Mouse (Mus musculus) mouse trophoblast stem cell (cell line): ENCODE measurements around the gene Slc35e1.

Source experiments
- in situ Hi-C, 2 experiments: fragments of 300-500 bp; cut with MseI, MboI; formaldehyde crosslinking; loops; 2 replicates in 1 of 2; 3 replicates in 1 of 2; pipeline ENCODE4 v1.15.1; 2025

The Slc35e1 gene

DNA sequence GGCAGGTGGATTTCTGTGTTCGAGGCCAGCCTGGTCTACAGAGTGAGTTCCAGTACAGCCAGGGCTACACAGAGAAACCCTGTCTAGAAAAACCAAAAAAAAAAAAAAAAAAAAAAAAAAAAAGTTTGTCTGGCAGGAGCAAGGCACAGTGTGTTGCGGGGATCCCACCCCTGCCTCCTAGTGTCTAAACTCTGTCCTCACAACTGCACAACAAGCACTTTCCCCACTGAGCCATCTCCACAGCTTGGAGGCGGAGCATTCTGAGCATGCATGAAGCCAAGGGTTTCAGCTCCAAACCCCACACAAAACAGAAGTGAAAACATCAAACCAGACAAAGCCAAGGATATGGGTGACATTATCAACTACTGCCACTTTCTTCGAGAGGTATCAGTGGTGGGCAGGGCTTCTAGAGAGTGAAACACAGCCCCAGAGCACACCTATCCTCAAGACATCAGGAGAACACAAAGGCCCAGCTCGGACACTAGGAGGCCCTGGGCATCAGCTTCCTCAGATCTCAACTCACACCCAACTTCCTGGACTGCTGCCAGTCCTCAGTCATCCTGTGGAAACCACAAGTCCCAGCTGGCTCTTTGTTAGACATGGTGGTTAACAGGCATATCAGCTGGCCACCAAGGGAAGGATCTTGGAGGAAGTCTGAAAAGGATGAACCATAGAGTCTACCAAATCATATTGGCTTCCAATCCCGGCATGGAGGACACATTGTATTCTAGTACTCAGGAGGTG is 6.8 kb downstream of the Slc35e1 start:
- in situ Hi-C loops = no loop called here

DNA sequence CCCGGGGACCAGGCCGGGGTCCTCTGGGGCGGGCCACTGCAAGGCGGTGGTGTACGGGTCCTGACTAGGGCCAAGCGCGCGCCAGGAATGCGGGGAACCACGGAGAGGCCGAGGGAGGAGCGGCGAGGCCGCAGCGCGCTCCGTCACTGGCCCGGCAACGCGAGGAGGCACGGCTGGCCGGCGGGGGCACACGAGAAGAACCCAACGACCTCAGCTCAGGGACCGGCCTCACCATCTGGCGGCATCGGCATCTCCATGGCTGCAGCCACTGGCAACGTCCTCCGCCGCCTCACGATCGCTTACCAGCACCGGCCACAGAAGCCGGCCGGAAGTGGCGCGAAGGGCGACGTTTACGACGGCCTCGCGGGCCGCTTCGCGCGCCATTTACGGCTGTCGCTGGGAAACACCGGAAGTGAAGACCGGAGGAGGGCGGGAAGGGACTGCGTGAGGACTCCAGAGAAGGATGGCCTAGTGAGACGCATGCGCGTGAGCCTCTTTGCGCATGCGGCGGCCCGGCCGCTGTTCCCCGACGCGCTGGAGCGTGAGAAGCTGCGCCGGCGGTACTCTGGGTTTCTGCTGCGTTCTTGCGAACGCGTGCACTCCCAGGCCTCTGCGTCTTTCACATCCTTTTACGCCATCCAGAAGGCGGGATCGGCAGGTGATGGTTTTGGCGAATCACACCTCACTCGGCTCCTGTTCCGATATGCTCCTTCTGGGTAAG is 17.4 kb downstream of the Slc35e1 start, which contains the start of gene Cherp:
Cherp (minus strand) TSS at position 401 of the 721 bp plus-strand sequence.
- in situ Hi-C loops = no loop called here

DNA sequence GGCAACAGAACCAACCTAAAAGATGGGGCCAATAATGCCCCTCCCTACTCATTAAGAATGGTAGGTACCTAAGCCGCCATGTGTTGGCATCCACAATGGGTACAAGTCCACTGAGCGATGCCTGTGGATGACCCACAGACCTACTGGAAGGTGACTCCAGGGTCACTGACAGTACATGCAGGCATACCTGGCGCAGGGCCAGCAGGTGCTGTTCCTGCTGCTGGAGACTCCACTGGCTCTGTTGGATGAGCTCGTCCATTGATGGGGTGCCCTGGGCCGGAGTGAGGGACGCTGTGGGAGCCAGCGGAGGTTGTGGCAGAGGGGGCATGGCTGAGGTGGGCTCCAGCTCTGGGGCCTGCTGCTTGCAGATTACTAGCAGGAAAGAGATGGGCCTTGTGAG is 21.7 kb downstream of the Slc35e1 start:
- in situ Hi-C loops = no loop called here

GRCm38 (mm10) chr8:72469984-72470383 is 22.4 kb downstream of the Slc35e1 start:
- in situ Hi-C loops = no loop called here

DNA sequence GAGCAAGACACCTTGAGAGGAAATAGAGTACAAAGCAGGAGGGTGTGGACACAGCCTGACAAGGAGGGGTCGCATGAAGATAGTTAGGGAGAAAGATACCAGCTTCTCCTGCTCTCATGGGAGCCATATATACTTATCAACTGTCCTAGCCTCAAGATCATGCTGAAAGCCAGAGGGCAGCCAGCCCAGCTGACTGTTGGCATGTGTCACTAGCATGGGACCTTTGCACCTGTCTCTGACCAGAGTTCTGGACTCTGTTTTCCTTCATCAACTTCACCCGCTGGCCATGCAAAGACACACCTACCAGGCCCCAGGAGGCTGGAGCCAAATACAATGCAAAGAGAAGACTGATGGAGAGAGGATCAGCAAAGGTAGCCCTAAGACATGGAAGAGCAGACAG is 23.2 kb downstream of the Slc35e1 start:
- in situ Hi-C loops = no loop called here

GRCm38 (mm10) chr8:72464211-72464610 is 28.2 kb downstream of the Slc35e1 start:
- in situ Hi-C loops = no loop called here

- in situ Hi-C loops = no loop called here
These were observed 32.4 kb downstream of the Slc35e1 start for GRCm38 (mm10) chr8:72459881-72460533.

- in situ Hi-C loops = no loop called here
These were observed 34.0 kb downstream of the Slc35e1 start for GRCm38 (mm10) chr8:72458457-72458856.

DNA sequence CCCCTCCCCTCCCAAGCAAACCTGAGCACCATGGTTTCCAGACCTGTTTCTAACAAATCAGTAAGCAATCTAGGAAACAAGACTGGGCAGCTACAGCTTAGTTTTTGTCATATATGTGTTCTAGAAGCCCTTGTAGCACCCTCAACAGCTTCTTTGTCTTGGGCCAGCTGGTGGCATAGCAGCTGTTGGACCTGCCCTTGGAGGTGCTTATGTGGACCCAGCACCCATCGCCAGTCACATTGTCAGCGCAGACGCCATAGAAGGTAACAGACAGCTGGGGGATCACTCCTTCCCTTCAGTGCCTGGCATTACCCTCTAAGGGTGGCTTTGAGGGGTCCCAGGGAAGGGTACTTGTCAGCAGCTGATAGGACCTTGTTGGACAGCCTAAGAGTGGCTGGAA is 34.6 kb downstream of the Slc35e1 start:
- in situ Hi-C loops = no loop called here

- in situ Hi-C loops = no loop called here
These were observed 37.1 kb downstream of the Slc35e1 start for GRCm38 (mm10) chr8:72455317-72455716.

DNA sequence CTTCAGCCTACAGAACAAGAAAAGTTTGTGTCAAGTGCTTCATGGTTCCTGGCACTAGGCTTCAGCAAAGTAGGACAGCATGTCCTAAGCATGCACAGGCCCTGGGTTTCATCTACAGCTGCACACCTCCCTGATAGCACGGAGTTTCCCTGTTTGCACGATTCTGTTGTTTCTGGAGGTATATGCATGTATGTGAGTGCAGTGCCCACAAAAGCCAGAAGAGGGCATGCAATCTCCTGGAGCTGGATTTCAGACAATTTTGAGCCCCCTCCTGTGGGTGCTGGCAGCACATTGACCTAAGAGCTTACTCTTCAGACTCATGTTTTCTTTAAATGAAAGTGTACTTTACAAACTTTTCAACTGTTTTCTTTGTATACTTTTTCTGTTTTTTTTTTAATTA is 38.5 kb downstream of the Slc35e1 start:
- in situ Hi-C loops = no loop called here

GRCm38 (mm10) chr8:72451516-72451915 is 40.9 kb downstream of the Slc35e1 start:
- in situ Hi-C loops = no loop called here

DNA sequence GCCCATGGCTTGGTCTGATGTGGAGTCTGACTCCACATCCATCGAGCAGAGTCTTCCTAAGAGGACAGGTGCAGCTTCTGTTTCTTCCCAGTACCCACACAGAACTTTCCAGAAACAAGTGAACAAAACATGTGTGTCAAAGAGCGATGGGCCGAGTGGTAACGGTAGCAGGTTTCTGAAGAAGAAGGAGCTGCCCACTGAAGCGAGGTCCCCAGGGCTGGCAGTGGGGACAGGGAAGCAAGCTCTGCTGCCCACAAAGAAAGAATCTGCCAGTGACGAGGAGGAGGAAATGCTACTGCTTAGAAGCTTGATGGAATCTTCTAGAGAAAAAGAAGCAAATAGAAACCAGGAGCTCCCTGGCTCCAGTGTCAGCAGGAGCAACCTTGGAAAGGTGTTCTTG is 47.3 kb downstream of the Slc35e1 start:
- in situ Hi-C loops = no loop called here

GRCm38 (mm10) chr8:72443994-72444350 is 48.4 kb downstream of the Slc35e1 start:
- in situ Hi-C loops = no loop called here

DNA sequence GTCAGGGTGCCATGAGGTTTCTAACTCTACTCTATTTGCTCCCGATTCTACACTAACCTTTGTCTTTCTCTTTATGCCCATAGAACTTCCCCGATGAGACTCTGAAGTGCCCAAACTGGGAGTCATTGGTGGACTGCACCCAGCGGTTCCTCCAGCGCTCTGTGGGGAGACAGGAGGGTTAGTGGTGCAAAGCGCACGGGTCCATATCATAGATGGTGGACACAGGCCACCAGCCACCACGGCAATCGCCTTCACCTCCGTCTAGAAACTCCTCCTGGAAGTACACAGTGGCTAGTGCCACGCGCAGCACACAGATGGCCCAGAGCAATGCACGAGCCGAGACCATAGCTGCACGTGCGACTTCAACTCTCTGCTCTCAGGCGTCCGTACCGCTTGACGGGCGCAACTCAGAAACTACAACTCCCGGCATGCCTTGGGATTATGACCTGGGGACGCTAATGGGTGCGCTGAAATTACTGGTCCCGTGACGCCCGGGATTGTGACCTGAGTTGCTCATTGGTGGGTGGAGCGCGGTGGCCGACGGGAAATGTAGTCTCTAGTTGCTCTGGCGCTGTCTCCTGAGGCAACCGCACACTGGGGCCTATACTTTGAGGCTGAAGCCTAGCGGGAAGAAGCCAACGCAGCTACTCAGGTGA is 48.9 kb downstream of the Slc35e1 start, which contains the start of the genes Calr3 and 1700030K09Rik:
Calr3 (minus strand) TSS at position 533 of the 656 bp plus-strand sequence.
1700030K09Rik (plus strand) TSS at position 543 of the 656 bp plus-strand sequence.
- in situ Hi-C loops = no loop called here

DNA sequence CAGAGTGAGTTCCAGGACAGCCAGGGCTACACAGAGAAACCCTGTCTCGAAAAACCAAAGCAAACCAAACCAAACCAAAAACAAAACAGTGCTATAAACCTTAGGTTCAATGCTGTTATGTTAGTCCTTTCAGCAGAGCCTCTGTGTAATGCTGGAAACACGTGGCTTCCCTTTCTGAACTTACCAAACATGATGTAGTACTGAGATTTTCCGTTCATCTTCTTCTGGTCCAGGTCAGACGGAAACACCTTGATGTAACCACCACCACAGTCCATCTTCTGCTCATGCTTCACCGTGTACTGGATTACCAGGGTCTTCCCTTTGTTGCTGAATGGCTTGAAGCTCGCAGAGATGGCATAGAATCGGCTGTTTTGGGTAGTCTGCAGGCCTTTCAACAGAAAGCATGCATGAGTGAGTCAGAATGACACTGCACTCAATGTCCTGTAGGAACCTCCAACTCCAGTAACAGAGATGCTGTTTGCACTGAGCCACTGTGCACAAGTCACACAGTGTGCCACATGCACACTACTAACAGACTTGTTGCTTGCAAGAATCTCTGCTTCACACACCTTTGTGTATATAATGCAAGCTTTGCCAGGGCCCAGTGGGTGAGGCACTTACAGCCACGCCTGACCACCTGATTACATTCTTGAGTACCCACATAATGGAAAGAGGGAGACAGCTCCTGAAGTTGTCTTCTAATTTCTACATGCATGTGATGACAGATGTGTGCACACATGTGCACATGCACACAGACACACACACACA is 54.0 kb downstream of the Slc35e1 start:
- in situ Hi-C loops = no loop called here

DNA sequence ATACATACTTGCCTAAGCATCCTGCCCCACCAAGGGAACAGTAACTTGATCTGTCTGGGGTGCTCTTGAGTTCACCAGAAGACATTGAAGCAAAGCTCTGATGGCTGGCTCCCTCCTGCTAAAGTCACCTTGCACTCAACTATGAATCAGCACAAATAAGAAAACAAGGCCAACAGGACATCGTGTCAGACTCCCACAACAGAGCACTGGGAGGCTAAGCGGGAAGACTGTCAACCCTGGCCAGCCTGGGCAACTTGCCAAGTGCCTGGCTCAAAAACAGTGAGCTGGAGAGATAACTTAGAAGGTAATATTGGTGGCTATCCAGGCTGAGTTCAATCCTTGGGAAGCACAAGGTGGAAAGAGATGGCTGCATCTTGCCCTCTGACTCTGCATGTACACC is 57.5 kb downstream of the Slc35e1 start:
- in situ Hi-C loops = no loop called here
